Mouse (Mus musculus) neutrophil, adult 5-6 weeks (primary cell): Measurements from ENCODE around the gene Fancd2. TPM values are rescaled to one million over a fixed set of nuclear protein-coding genes. Genes with fewer than 3 reads are reported as not detected.

Experiments
- ATAC-seq: fragments of 151-379, 151-347 bp; 2 replicates; pipeline ENCODE4 v1.8.0; 2017; ENCODE audit warnings: mild to moderate bottlenecking, moderate TSS enrichment; ENCODE audit not compliant: insufficient number of reproducible peaks, poor library complexity, low FRiP score, severe bottlenecking; ENCODE audit errors: extremely low read depth
- total RNA-seq: library from RNA; stranded (forward); fragments of 200-1000 nt; gene quantifications from 2 replicates; pipeline ENCODE4 v1.2.3, GENCODE M21; 2017

Gene Fancd2
- total RNA-seq: 0.86 and 1.4 TPM in 2 replicates

GRCm38 (mm10) chr6:113530932-113531839 lies at the start of gene Fancd2, which contains the start of gene Emc3:
TSS of gene Fancd2 (plus strand) at chr6:113531682.
TSS of gene Emc3 (minus strand) at chr6:113531652.
- peak; percentile 93 for ATAC-seq

GRCm38 (mm10) chr6:113482477-113483099 lies 48.9 kb upstream of the Fancd2 start:
- peak; percentile 21; the same call in 1 of the 2 replicates for ATAC-seq

GRCm38 (mm10) chr6:113483100-113483615 lies 48.3 kb upstream of the Fancd2 start, which contains the start of gene Creld1:
TSS of gene Creld1 (plus strand) at chr6:113483297.
- ATAC-seq: peak; percentile 95

- no peak for ATAC-seq
Measured at GRCm38 (mm10) chr6:113483729-113484128, 47.8 kb upstream of the Fancd2 start.

- no peak for ATAC-seq
Measured at GRCm38 (mm10) chr6:113487125-113487576, 44.3 kb upstream of the Fancd2 start.

- ATAC-seq: no peak
Measured at GRCm38 (mm10) chr6:113489410-113489809, 42.1 kb upstream of the Fancd2 start.

GRCm38 (mm10) chr6:113492101-113492864 lies 39.2 kb upstream of the Fancd2 start:
- ATAC-seq: no peak

- peak; percentile 68 for ATAC-seq
Measured at GRCm38 (mm10) chr6:113494258-113494788, 37.2 kb upstream of the Fancd2 start.

GRCm38 (mm10) chr6:113495071-113495675 lies 36.3 kb upstream of the Fancd2 start:
- ATAC-seq: no peak

GRCm38 (mm10) chr6:113499346-113499745 lies 32.1 kb upstream of the Fancd2 start:
- ATAC-seq: no peak

GRCm38 (mm10) chr6:113501388-113502084 lies 29.9 kb upstream of the Fancd2 start, which contains the start of gene Prrt3:
TSS of gene Prrt3 (minus strand) at chr6:113501931.
- ATAC-seq: no peak

- ATAC-seq: no peak
Measured at GRCm38 (mm10) chr6:113502801-113503200, 28.7 kb upstream of the Fancd2 start.

GRCm38 (mm10) chr6:113505689-113506088 lies 25.8 kb upstream of the Fancd2 start:
- no peak for ATAC-seq

GRCm38 (mm10) chr6:113507130-113507529 lies 24.4 kb upstream of the Fancd2 start:
- ATAC-seq: no peak

GRCm38 (mm10) chr6:113508272-113508946 lies 23.1 kb upstream of the Fancd2 start:
- ATAC-seq: no peak

GRCm38 (mm10) chr6:113508947-113509280 lies 22.6 kb upstream of the Fancd2 start:
- no peak for ATAC-seq

- no peak for ATAC-seq
Measured at GRCm38 (mm10) chr6:113513944-113514343, 17.5 kb upstream of the Fancd2 start.
